Mouse (Mus musculus): Measurements from ENCODE around the gene Dmrtb1. TPM values are rescaled to one million over a fixed set of nuclear protein-coding genes. Genes with fewer than 3 reads are reported as not detected.

Gene Dmrtb1
- 15.2 and 15.5 TPM in 2 replicates for polyA plus RNA-seq (2012; rRNA removed)

DNA sequence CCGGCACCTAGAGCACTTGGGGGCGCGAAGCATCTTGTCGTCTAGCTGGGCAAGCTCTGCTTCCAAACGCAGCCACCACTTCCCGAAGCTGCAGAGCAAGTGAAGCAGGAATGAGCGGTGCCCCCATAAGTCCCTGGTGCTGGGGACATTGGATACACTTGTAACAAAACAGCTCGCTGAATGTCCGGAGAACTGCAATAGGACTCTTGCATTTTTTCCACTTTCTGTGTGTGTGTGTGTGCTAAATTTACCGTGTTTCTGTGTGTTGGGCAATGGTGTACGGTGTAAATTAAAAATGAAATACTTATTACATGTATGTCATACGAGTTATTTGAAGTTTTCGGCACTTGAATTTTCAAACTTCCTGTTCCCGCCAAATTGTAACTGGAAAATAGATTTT lies at the start of gene Dmrtb1:
Gene Dmrtb1, minus strand, starts transcription at position 101 of the 400 bp plus-strand sequence.

Other genes starting within 250 kb of the Dmrtb1 start
- gene Glis1, start 249.6 kb downstream of the Dmrtb1 start, polyA plus RNA-seq (2012; rRNA removed): 1.4 and 3.8 TPM in 2 replicates
- 37.7 and 74.5 TPM in 2 replicates for gene Lrp8, start 118.0 kb upstream of the Dmrtb1 start, polyA plus RNA-seq (2012; rRNA removed)
- 235 and 322 TPM in 2 replicates for gene Magoh, start 195.5 kb upstream of the Dmrtb1 start, polyA plus RNA-seq (2012; rRNA removed)
- gene 0610037L13Rik, start 205.6 kb upstream of the Dmrtb1 start, polyA plus RNA-seq (2012; rRNA removed): 148 and 152 TPM in 2 replicates
- 21.6 and 24.9 TPM in 2 replicates for gene Cpt2, start 239.4 kb upstream of the Dmrtb1 start, polyA plus RNA-seq (2012; rRNA removed)

All from central nervous system, embryonic 11.5 days (tissue).